Mouse (Mus musculus) midbrain, embryonic 10.5 days (tissue): ENCODE measurements around the gene Qrich1. TPM values are rescaled to one million over a fixed set of nuclear protein-coding genes. Genes with fewer than 3 reads are reported as not detected.

Experiments
- DNase-seq: peaks from one replicate; pipeline ENCODE4 v3.0.0-alpha.2; 2017; ENCODE audit warnings: low spot score
- H3K27ac ChIP-seq: fragments of 300-500 bp; sonication (generic); replicated peaks from 2 replicates; pipeline ENCODE4 v1.5.1; 2016; ENCODE audit warnings: mild to moderate bottlenecking
- H3K27me3 ChIP-seq: fragments of 300-500 bp; sonication (generic); 2 replicates; pipeline ENCODE4 v1.6.1; 2016; ENCODE audit warnings: low read depth, mild to moderate bottlenecking; ENCODE audit not compliant: poor library complexity, severe bottlenecking
- H3K36me3 ChIP-seq: fragments of 300-500 bp; sonication (generic); 2 replicates; pipeline ENCODE4 v1.6.1; 2016; ENCODE audit warnings: mild to moderate bottlenecking, moderate library complexity
- H3K4me1 ChIP-seq: fragments of 300-500 bp; sonication (generic); 2 replicates; pipeline ENCODE4 v1.6.1; 2016
- H3K4me3 ChIP-seq: fragments of 300-500 bp; sonication (generic); 2 replicates; pipeline ENCODE4 v1.5.1; 2016; ENCODE audit warnings: mild to moderate bottlenecking, moderate library complexity
- H3K9me3 ChIP-seq: fragments of 300-500 bp; sonication (generic); replicated peaks from 2 replicates; pipeline ENCODE4 v1.6.1; 2016; ENCODE audit warnings: mild to moderate bottlenecking
- WGBS: fragments of 180-500 bp; shearing (Covaris S2); methylation state at CpG from one replicate; pipeline ENCODE4 v1.1.7; 2016; 5-methylcytosine and 5-hydroxymethylcytosine counted together
- polyA plus RNA-seq: library from polyadenylated mRNA; unstranded; fragments of >200 nt; fragmentation: Nextera tagmentation; extraction: Ambion mirVana; gene quantifications from 2 replicates; pipeline ENCODE4 v1.2.1, GENCODE M21; 2016

The Qrich1 gene
- polyA plus RNA-seq, 1 experiment from 2014 or later = 150 TPM

- no peak for DNase-seq
- H3K27ac ChIP-seq = no peak overlapping the region
- 96% methylated on average over 15 of the region's 15 CpGs for WGBS
- H3K36me3 ChIP-seq = peaks cover 89% of the 10 kb centered on the region
- no peaks in the 10 kb centered on the region for H3K27me3 ChIP-seq
- no peaks in the 10 kb centered on the region for H3K9me3 ChIP-seq
- no peak overlapping the region for H3K4me3 ChIP-seq
- H3K4me1 ChIP-seq = no peaks in the 10 kb centered on the region
Measured at GRCm38 (mm10) chr9:108499943-108500342, 16.7 kb upstream of the Qrich1 start.

- Histone ChIP-seq H3K4me1 (peaks cover 21% of the 10 kb centered on the region), H3K36me3 (peaks cover 47% of the 10 kb centered on the region), H3K9me3 (no peaks in the 10 kb centered on the region), H3K27me3 (no peaks in the 10 kb centered on the region), H3K27ac (no peak overlapping the region), H3K4me3 (peak overlapping the region; percentile 89)
- 89% methylated on average over 7 of the region's 7 CpGs for WGBS
- no peak for DNase-seq
Measured at GRCm38 (mm10) chr9:108506901-108507300, 9.7 kb upstream of the Qrich1 start.

GRCm38 (mm10) chr9:108507619-108508434 is 8.8 kb upstream of the Qrich1 start, which contains the start of gene Qars:
TSS of gene Qars (plus strand) at chr9:108507706.
- WGBS = under 1% methylated on average over 37 of the region's 37 CpGs
- peaks cover 21% of the 10 kb centered on the region for H3K4me1 ChIP-seq
- H3K36me3 ChIP-seq = peaks cover 47% of the 10 kb centered on the region
- no peaks in the 10 kb centered on the region for H3K9me3 ChIP-seq
- H3K4me3 ChIP-seq = peak within 1 kb of the TSS; percentile 89
- peak; percentile 95 for DNase-seq
- peak within 1 kb of the TSS; percentile 88 for H3K27ac ChIP-seq
- no peaks in the 10 kb centered on the region for H3K27me3 ChIP-seq

GRCm38 (mm10) chr9:108508776-108509175 is 7.8 kb upstream of the Qrich1 start:
- Histone ChIP-seq H3K4me1 (peaks cover 21% of the 10 kb centered on the region), H3K36me3 (peaks cover 47% of the 10 kb centered on the region), H3K27ac (peak overlapping the region; percentile 88; the same call in 1 of the 2 replicates), H3K27me3 (no peaks in the 10 kb centered on the region), H3K9me3 (no peaks in the 10 kb centered on the region), H3K4me3 (peak overlapping the region; percentile 89)
- DNase-seq = no peak
- 89% methylated on average over 7 of the region's 7 CpGs for WGBS

- H3K27me3 ChIP-seq = no peaks in the 10 kb centered on the region
- peak overlapping the region; percentile 99 for H3K27ac ChIP-seq
- no peaks in the 10 kb centered on the region for H3K9me3 ChIP-seq
- H3K36me3 ChIP-seq = peaks cover 56% of the 10 kb centered on the region
- under 1% methylated on average over 83 of the region's 95 CpGs for WGBS
- H3K4me3 ChIP-seq = peak overlapping the region; percentile 89
- peaks cover 35% of the 10 kb centered on the region for H3K4me1 ChIP-seq
- peak; percentile 86 for DNase-seq
Measured at GRCm38 (mm10) chr9:108517253-108517930, 786 bp downstream of the Qrich1 start.

GRCm38 (mm10) chr9:108517931-108518332 is 1.3 kb downstream of the Qrich1 start:
- no peak for DNase-seq
- H3K27ac ChIP-seq = peak overlapping the region; percentile 99
- peaks cover 54% of the 10 kb centered on the region for H3K36me3 ChIP-seq
- peak overlapping the region; percentile 89 for H3K4me3 ChIP-seq
- H3K4me1 ChIP-seq = peaks cover 35% of the 10 kb centered on the region
- no peaks in the 10 kb centered on the region for H3K27me3 ChIP-seq
- WGBS = under 1% methylated on average over 13 of the region's 13 CpGs
- H3K9me3 ChIP-seq = no peaks in the 10 kb centered on the region

GRCm38 (mm10) chr9:108521604-108522003 is 5.0 kb downstream of the Qrich1 start:
- WGBS = 94% methylated on average over 2 of the region's 2 CpGs
- H3K36me3 ChIP-seq = peaks cover 47% of the 10 kb centered on the region
- peaks cover 25% of the 10 kb centered on the region for H3K4me1 ChIP-seq
- no peak for DNase-seq
- H3K4me3 ChIP-seq = no peak overlapping the region
- no peaks in the 10 kb centered on the region for H3K9me3 ChIP-seq
- H3K27ac ChIP-seq = no peak overlapping the region
- no peaks in the 10 kb centered on the region for H3K27me3 ChIP-seq

- Histone ChIP-seq H3K9me3 (no peaks in the 10 kb centered on the region), H3K27me3 (no peaks in the 10 kb centered on the region), H3K36me3 (peaks cover 60% of the 10 kb centered on the region), H3K4me3 (no peak overlapping the region), H3K4me1 (peaks cover 20% of the 10 kb centered on the region), H3K27ac (no peak overlapping the region)
- 96% methylated on average over 4 of the region's 4 CpGs for WGBS
- DNase-seq = no peak
Measured at GRCm38 (mm10) chr9:108523341-108523740, 6.7 kb downstream of the Qrich1 start.

GRCm38 (mm10) chr9:108525400-108525799 is 8.8 kb downstream of the Qrich1 start:
- Histone ChIP-seq H3K27me3 (no peaks in the 10 kb centered on the region), H3K4me1 (no peaks in the 10 kb centered on the region), H3K36me3 (peaks cover 68% of the 10 kb centered on the region), H3K27ac (no peak overlapping the region), H3K4me3 (no peak overlapping the region), H3K9me3 (no peaks in the 10 kb centered on the region)
- WGBS = 88% methylated on average over 3 of the region's 3 CpGs
- DNase-seq = no peak

GRCm38 (mm10) chr9:108530954-108531353 is 14.3 kb downstream of the Qrich1 start:
- Histone ChIP-seq H3K27me3 (no peaks in the 10 kb centered on the region), H3K9me3 (no peaks in the 10 kb centered on the region), H3K4me1 (no peaks in the 10 kb centered on the region), H3K36me3 (peaks cover 89% of the 10 kb centered on the region), H3K27ac (no peak overlapping the region), H3K4me3 (no peak overlapping the region)
- 94% methylated on average over 1 of the region's 1 CpGs for WGBS
- DNase-seq = no peak

- no peak overlapping the region for H3K27ac ChIP-seq
- WGBS = 91% methylated on average over 1 of the region's 1 CpGs
- no peak for DNase-seq
- no peak overlapping the region for H3K4me3 ChIP-seq
- no peaks in the 10 kb centered on the region for H3K27me3 ChIP-seq
- no peaks in the 10 kb centered on the region for H3K9me3 ChIP-seq
- H3K4me1 ChIP-seq = no peaks in the 10 kb centered on the region
- H3K36me3 ChIP-seq = peaks cover 94% of the 10 kb centered on the region
Measured at GRCm38 (mm10) chr9:108531496-108531895, 14.9 kb downstream of the Qrich1 start.

GRCm38 (mm10) chr9:108540846-108541245 is 24.2 kb downstream of the Qrich1 start:
- Histone ChIP-seq H3K27ac (no peak overlapping the region), H3K4me3 (no peak overlapping the region), H3K9me3 (no peaks in the 10 kb centered on the region), H3K4me1 (no peaks in the 10 kb centered on the region), H3K36me3 (peaks cover 99% of the 10 kb centered on the region), H3K27me3 (no peaks in the 10 kb centered on the region)
- no peak for DNase-seq

GRCm38 (mm10) chr9:108545986-108546385 is 29.4 kb downstream of the Qrich1 start:
- H3K27ac ChIP-seq = no peak overlapping the region
- WGBS = 94% methylated on average over 3 of the region's 3 CpGs
- no peaks in the 10 kb centered on the region for H3K9me3 ChIP-seq
- peaks cover 97% of the 10 kb centered on the region for H3K36me3 ChIP-seq
- DNase-seq = no peak
- no peaks in the 10 kb centered on the region for H3K27me3 ChIP-seq
- H3K4me1 ChIP-seq = no peaks in the 10 kb centered on the region
- H3K4me3 ChIP-seq = no peak overlapping the region
